Mouse (Mus musculus) lung, postnatal 25 days (tissue): ENCODE measurements around the gene Bves.
"Not testable (repeated sequence)": the region's sequence is repeated elsewhere in the genome, so short reads cannot be mapped to it uniquely, and the experiment has no call there.

Experiments
- DNase-seq: peaks from one replicate; pipeline ENCODE4 v3.0.0; 2022; ENCODE audit warnings: low spot score

Bves gene

GRCm38 (mm10) chr10:45348143-45348542, 12.6 kb downstream of the Bves start:
- not testable (repeated sequence) for DNase-seq

- no peak for DNase-seq
Observed at GRCm38 (mm10) chr10:45356091-45356490, 20.5 kb downstream of the Bves start.

- no peak for DNase-seq
Observed at GRCm38 (mm10) chr10:45363396-45363795, 27.8 kb downstream of the Bves start.

DNA sequence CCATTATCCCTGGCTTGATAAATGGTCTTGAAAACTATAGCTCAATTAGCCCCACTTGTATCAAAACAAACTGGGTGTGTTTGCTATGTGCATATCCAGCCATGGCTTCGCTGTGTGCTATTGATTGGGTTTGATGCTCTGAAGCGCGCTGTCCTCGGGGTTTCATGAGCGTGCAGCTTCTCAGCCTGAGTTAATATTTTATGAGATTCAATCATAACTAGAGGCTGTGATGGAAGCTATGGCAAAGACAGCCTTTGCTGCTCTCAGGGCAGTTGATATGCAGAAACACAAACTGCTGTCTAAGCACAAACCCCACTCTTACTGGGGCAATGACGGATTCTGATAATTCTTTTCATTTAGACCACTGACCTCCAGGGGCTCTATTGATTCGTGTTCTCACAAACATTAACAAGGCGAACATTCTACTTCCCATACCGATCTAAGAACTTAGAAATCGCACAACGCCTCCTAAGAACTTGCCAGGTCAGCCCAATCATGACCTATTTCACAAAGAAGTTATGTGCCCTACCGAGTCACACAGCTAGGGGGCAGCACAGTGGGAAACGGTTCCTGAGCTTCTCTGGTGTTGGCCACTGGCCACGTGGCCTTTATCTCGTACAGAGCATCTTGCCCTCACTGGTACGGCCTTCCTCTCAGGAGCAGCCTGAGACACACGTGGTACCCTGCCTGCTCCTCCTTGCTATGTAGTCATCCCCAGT, 31.6 kb downstream of the Bves start:
- DNase-seq: no peak

- DNase-seq: no peak
Observed at GRCm38 (mm10) chr10:45369639-45370038, 34.1 kb downstream of the Bves start.

- DNase-seq: no peak
Observed at GRCm38 (mm10) chr10:45370545-45370944, 35.0 kb downstream of the Bves start.

- peak; percentile 46 for DNase-seq
Observed at GRCm38 (mm10) chr10:45372994-45373692, 37.6 kb downstream of the Bves start.

GRCm38 (mm10) chr10:45378269-45378668, 42.7 kb downstream of the Bves start:
- no peak for DNase-seq

- no peak for DNase-seq
Observed at GRCm38 (mm10) chr10:45381937-45382636, 46.5 kb downstream of the Bves start.

DNA sequence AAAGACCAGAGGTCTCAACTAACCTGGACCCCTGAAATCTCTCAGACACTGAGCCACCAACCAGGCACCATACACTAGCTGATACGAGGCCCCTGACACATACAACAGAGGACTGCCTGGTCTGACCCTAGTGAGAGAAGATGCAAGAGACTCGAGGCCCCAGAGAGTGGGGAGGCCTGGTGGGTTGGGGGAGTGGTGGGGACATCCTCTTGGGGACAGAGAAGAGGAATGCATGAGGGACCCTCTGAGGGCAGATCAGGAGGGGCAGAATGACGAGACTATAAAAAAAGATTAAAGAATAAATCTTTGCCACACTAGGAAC, 47.0 kb downstream of the Bves start:
- DNase-seq: no peak

GRCm38 (mm10) chr10:45398211-45398610, 62.6 kb downstream of the Bves start:
- DNase-seq: no peak

DNA sequence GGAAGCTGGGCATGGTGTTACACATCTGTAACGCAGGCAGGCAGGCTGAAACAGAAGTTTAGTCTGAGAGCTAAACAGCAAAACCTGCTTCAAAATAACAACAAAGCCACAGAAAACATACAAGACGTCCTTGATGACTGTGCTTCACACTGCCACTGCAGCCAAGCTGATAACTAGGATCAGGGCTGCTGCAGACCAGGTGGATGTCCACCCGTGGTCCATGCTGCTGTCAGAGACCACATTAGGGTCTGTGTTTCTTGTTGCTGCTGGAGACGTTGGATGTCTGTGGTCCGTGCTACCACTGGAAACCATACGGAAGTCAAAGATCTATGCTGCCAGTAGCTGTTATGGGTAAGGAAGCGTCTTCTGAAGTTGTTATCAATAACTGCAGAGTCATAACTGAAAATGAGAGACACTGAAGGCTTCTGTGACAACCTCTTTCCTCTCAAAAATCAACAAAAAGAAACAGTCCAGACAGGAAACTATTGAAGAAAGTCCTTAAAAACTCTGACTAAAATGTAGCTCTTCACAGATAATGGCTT, 64.2 kb downstream of the Bves start:
- no peak for DNase-seq

DNA sequence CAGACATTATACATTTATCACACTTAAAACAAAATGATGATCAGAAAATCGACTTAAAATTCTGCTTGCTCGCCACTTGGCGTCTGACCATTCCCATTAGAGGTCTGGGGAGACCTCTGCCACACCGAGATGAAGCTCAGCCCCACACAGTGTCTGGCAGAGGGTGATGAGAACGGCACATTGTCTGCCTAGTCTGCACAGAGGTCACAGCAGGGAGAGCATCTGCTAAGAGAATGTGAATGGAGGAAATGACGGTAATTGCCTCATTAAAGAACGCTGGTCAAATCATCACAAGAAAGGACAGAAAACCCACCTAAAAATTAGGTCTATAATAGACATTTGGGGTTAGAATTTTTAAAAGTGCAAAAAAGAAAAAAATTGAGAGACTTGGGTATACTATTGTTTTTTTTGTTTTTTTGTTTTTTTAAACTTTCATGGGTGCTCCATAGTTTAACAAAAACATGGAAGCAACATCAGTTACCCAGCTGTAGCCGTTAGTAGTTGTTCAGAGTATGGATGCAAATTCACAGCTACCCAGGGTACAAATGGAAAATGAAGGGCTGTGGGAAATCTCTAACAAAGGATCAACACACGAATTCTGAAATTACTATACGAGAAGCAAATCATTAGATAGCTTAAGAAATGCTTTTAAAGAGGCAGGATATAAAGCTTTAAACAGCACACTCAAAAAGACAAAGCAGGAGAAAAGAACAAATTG, 75.2 kb downstream of the Bves start:
- no peak for DNase-seq

DNA sequence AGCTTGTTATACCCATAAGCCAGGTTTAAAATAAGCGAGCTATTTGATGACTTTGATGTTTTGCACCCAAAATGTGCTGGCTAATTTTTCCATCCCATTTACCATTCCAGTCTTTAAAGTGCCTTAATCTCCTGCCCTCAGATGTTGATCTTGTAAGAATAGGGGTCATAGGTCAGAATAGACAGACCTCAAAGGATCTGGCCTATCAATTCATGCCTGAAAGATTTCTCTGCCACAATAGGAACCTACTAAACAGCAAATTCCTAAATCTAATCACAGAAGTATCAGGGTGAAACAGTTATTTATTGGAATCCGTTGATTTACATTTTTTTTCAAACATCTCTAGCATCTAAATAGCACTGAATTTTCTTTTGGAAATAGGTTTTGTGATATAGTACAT, 76.2 kb downstream of the Bves start:
- DNase-seq: no peak

DNA sequence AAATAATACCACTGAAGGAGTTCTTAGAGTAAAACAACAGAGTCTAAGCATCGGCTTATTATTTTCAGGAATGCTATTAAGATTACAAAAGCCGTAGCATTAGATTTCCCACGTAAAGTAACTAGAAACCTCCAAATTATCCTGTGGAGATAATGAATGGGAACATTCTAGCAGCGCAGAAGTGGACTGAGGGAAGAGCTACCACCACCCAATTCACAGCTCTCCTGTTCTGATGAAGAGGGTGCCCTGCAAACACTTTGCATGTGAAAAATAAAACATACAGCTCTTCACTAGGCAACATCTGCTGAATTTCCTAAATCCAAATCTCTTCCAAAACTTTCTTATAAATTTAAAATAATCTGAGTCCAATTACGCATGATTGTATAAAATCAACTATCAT, 76.6 kb downstream of the Bves start:
- no peak for DNase-seq
